ENCODE assay signal across 10 mouse cellular contexts in genomic region chr7:132258817-132259216, GRCm38 (mm10). TPM values are rescaled to one million over a fixed set of nuclear protein-coding genes. Genes with fewer than 3 reads are reported as not detected.
DNase-seq lines count a peak whose midpoint lies in the region; ATAC-seq and TF ChIP-seq lines count a peak whose summit lies in the region.
"Had no signal": no experiment of that assay in that cellular context is flagged by ENCODE, and none has a peak within 500 bp of the region (broad histone marks: within the 10 kb centered on the region; RNA-seq: fewer than 3 reads in every experiment).

No protein-coding gene starts in this region.

- ATAC-seq in cerebellum, adult (ENCODE audit: insufficient number of reproducible peaks, low FRiP score, low TSS enrichment) = no peak
- ATAC-seq in liver, embryonic 16.5 days (ENCODE audit: low read depth) = no peak
- ATAC-seq in liver, embryonic 11.5 days (replicated peaks; ENCODE audit: low FRiP score) = no peak
- ATAC-seq in kidney, postnatal 0 days (replicated peaks; ENCODE audit: low FRiP score, low read depth) = peak; percentile 70; the same call in 1 of the 2 replicates

- 55% methylated on average over 7 of the region's 7 CpGs for WGBS in liver, embryonic 16.5 days (ENCODE audit: insufficient replicate concordance)
- WGBS in liver, embryonic 11.5 days = 44% methylated on average over 7 of the region's 7 CpGs
- 28% methylated on average over 7 of the region's 7 CpGs for WGBS in kidney, postnatal 0 days

- H3K4me1 ChIP-seq in liver, embryonic 16.5 days (ENCODE audit: control insufficient read depth, low read depth, low read length) = peaks cover 19% of the 10 kb centered on the region
- H3K4me1 ChIP-seq in liver, embryonic 11.5 days (replicated peaks; ENCODE audit: control insufficient read depth, insufficient read depth, low read length) = peaks cover 15% of the 10 kb centered on the region
- 0 out of 2 replicates have a peak, but pooled peaks cover 4% of the 10 kb centered on the region for H3K4me1 ChIP-seq in kidney, postnatal 0 days (replicated peaks; ENCODE audit: insufficient read depth, low read length)

- no peaks in the 10 kb centered on the region; the same call in 1 of the 2 replicates for H3K36me3 ChIP-seq in liver, embryonic 16.5 days (ENCODE audit: control insufficient read depth, insufficient read depth)
- no peaks in the 10 kb centered on the region for H3K36me3 ChIP-seq in liver, embryonic 11.5 days (ENCODE audit: control insufficient read depth, insufficient read depth, low read length)
- H3K36me3 ChIP-seq in kidney, postnatal 0 days (ENCODE audit: insufficient read depth, low read length) = no peaks in the 10 kb centered on the region
- H3K36me3 ChIP-seq: embryonic facial prominence, embryonic 12.5 days had no signal

- no peak overlapping the region for H3K4me3 ChIP-seq in liver, embryonic 16.5 days (ENCODE audit: low read depth, low read length)
- H3K4me3 ChIP-seq in liver, embryonic 11.5 days (ENCODE audit: low read depth, low read length) = no peak overlapping the region
- H3K4me3 ChIP-seq in kidney, postnatal 0 days (replicated peaks; ENCODE audit: low read depth, low read length) = no peak overlapping the region
- H3K4me3 ChIP-seq: embryonic facial prominence, embryonic 12.5 days had no signal

- no peak overlapping the region for H3K9ac ChIP-seq in liver, embryonic 16.5 days (ENCODE audit: low read depth, low read length)
- no peak overlapping the region for H3K9ac ChIP-seq in liver, embryonic 11.5 days (ENCODE audit: low read depth, low read length)
- no peak overlapping the region for H3K9ac ChIP-seq in kidney, postnatal 0 days (ENCODE audit: low read depth, low read length)
- H3K9ac ChIP-seq: embryonic facial prominence, embryonic 12.5 days had no signal

- no peaks in the 10 kb centered on the region for H3K9me3 ChIP-seq in liver, embryonic 16.5 days (replicated peaks; ENCODE audit: control insufficient read depth, low read length)
- no peaks in the 10 kb centered on the region for H3K9me3 ChIP-seq in liver, embryonic 11.5 days (ENCODE audit: control insufficient read depth, low read length)
- no peaks in the 10 kb centered on the region for H3K9me3 ChIP-seq in kidney, postnatal 0 days (replicated peaks; ENCODE audit: low read length)
- H3K9me3 ChIP-seq: embryonic facial prominence, embryonic 12.5 days had no signal

- 0 out of 2 replicates have a peak overlapping the region, but pooled peaks have one; percentile 14 for H3K27ac ChIP-seq in liver, embryonic 16.5 days (ENCODE audit: low read length)
- H3K27ac ChIP-seq in liver, embryonic 11.5 days (ENCODE audit: low read depth, low read length) = no peak overlapping the region
- H3K27ac ChIP-seq in kidney, postnatal 0 days = peak overlapping the region; percentile 39
- H3K27ac ChIP-seq: embryonic facial prominence, embryonic 12.5 days had no signal

- peak; percentile 61 for DNase-seq in cerebellum, adult 9-11 months
- DNase-seq in liver, embryonic 11.5 days (ENCODE audit: low spot score) = no peak
- peak; percentile 84 for DNase-seq in kidney, postnatal 0 days (ENCODE audit: low spot score)
- peak; percentile 47 for DNase-seq in skeletal muscle tissue, adult 2 months (ENCODE audit: low read depth, low spot score)
- DNase-seq in embryo, embryonic 9.5 days (ENCODE audit: extremely low spot score) = no peak
- DNase-seq in frontal cortex, postnatal 36 days (ENCODE audit: low spot score in 2 of 2) = no peak
- DNase-seq: right cerebral cortex, postnatal 25 days had no signal

- TF ChIP-seq CTCF in kidney, postnatal 0 days (IDR thresholded peaks at IDR 0.05; ENCODE audit: low read depth) = no peak

- H3K4me2 ChIP-seq in liver, embryonic 16.5 days (ENCODE audit: low read depth, low read length) = no peak overlapping the region
- H3K4me2 ChIP-seq in liver, embryonic 11.5 days = no peak overlapping the region
- H3K4me2 ChIP-seq in kidney, postnatal 0 days (ENCODE audit: low read length) = no peak overlapping the region
- H3K4me2 ChIP-seq: embryonic facial prominence, embryonic 12.5 days had no signal

- H3K27me3 ChIP-seq in liver, embryonic 16.5 days (ENCODE audit: control insufficient read depth, insufficient read depth, low read depth, low read length) = no peaks in the 10 kb centered on the region
- no peaks in the 10 kb centered on the region for H3K27me3 ChIP-seq in liver, embryonic 11.5 days (replicated peaks; ENCODE audit: control insufficient read depth, insufficient read depth, low read length)
- H3K27me3 ChIP-seq in kidney, postnatal 0 days (ENCODE audit: insufficient read depth, low read length) = no peaks in the 10 kb centered on the region
- H3K27me3 ChIP-seq: embryonic facial prominence, embryonic 12.5 days had no signal

RNA-seq across cellular contexts. Expression of gene Chst15, which starts 58.2 kb away (rescaled TPM):
- 5.0 and 5.9 TPM in 2 replicates for polyA plus RNA-seq in liver, embryonic 16.5 days (2015; fragmentation: Nextera tagmentation; extraction: Ambion mirVana)
- 12.8 and 14.1 TPM in 2 replicates for polyA plus RNA-seq in liver, embryonic 11.5 days (2014; fragmentation: Nextera tagmentation; extraction: Ambion mirVana)
- polyA plus RNA-seq in kidney, postnatal 0 days (2015; fragmentation: Nextera tagmentation; extraction: Ambion mirVana) = 8.6 and 10.8 TPM in 2 replicates

Comparison
In these comparisons a context has a peak if more than half of its experiments do, and no peak if none do; other contexts are left out.
1. DNase-seq: peak in cerebellum, adult 9-11 months (single experiment), kidney, postnatal 0 days (single experiment) and skeletal muscle tissue, adult 2 months (single experiment); none in liver, embryonic 11.5 days (single experiment), embryo, embryonic 9.5 days (single experiment) and frontal cortex, postnatal 36 days (0 of 2).